ENCODE assay signal across 9 mouse cellular contexts in genomic region chr16:34920182-34920581, GRCm38 (mm10).
DNase-seq lines count a peak whose midpoint lies in the region; ATAC-seq lines count a peak whose summit lies in the region.
"Had no signal": no experiment of that assay in that cellular context is flagged by ENCODE, and none has a peak within 500 bp of the region (broad histone marks: within the 10 kb centered on the region; RNA-seq: fewer than 3 reads in every experiment).

No protein-coding gene starts in this region.

- 17% methylated on average over 6 of the region's 6 CpGs for WGBS in midbrain, embryonic 14.5 days
- 18% methylated on average over 6 of the region's 6 CpGs for WGBS in midbrain, embryonic 11.5 days
- WGBS in intestine, embryonic 15.5 days, result 14% methylated on average over 6 of the region's 6 CpGs

- no peak overlapping the region for H3K4me3 ChIP-seq in midbrain, embryonic 14.5 days (replicated peaks; ENCODE audit: low read depth, low read length)
- H3K4me3 ChIP-seq in midbrain, embryonic 11.5 days (ENCODE audit: low read depth, low read length), result no peak overlapping the region
- H3K4me3 ChIP-seq in intestine, embryonic 15.5 days (replicated peaks), result no peak overlapping the region
- H3K4me3 ChIP-seq: heart, embryonic 15.5 days had no signal

- H3K36me3 ChIP-seq in midbrain, embryonic 14.5 days (ENCODE audit: control insufficient read depth, insufficient read depth, low read length), result no peaks in the 10 kb centered on the region
- no peaks in the 10 kb centered on the region for H3K36me3 ChIP-seq in midbrain, embryonic 11.5 days (ENCODE audit: control insufficient read depth, insufficient read depth, low read length)
- no peaks in the 10 kb centered on the region for H3K36me3 ChIP-seq in intestine, embryonic 15.5 days
- H3K36me3 ChIP-seq: heart, embryonic 15.5 days had no signal

- H3K9ac ChIP-seq in midbrain, embryonic 14.5 days (replicated peaks; ENCODE audit: low read length), result no peak overlapping the region
- H3K9ac ChIP-seq in midbrain, embryonic 11.5 days (ENCODE audit: low read length), result no peak overlapping the region
- peak overlapping the region; percentile 20; the same call in 1 of the 2 replicates for H3K9ac ChIP-seq in intestine, embryonic 15.5 days
- H3K9ac ChIP-seq: heart, embryonic 15.5 days had no signal

- no peaks in the 10 kb centered on the region for H3K4me1 ChIP-seq in midbrain, embryonic 14.5 days (ENCODE audit: control insufficient read depth, insufficient read depth, low read length)
- H3K4me1 ChIP-seq in midbrain, embryonic 11.5 days (ENCODE audit: control insufficient read depth, insufficient read depth, low read length), result peaks cover 4% of the 10 kb centered on the region
- H3K4me1 ChIP-seq in intestine, embryonic 15.5 days (replicated peaks), result peaks cover 50% of the 10 kb centered on the region

- no peaks in the 10 kb centered on the region for H3K9me3 ChIP-seq in midbrain, embryonic 14.5 days (ENCODE audit: control insufficient read depth, low read length)
- H3K9me3 ChIP-seq in midbrain, embryonic 11.5 days (ENCODE audit: control insufficient read depth, low read length), result no peaks in the 10 kb centered on the region
- H3K9me3 ChIP-seq in intestine, embryonic 15.5 days, result no peaks in the 10 kb centered on the region
- H3K9me3 ChIP-seq: heart, embryonic 15.5 days had no signal

- H3K27ac ChIP-seq in midbrain, embryonic 14.5 days (replicated peaks; ENCODE audit: low read depth, low read length), result no peak overlapping the region
- H3K27ac ChIP-seq in midbrain, embryonic 11.5 days (ENCODE audit: low read depth, low read length), result no peak overlapping the region
- H3K27ac ChIP-seq in intestine, embryonic 15.5 days, result peak overlapping the region; percentile 87

- ATAC-seq in midbrain, embryonic 14.5 days (ENCODE audit: low FRiP score, low TSS enrichment), result no peak
- ATAC-seq in midbrain, embryonic 11.5 days (ENCODE audit: low FRiP score), result no peak
- ATAC-seq in intestine, embryonic 15.5 days, result peak; percentile 15; the same call in 1 of the 2 replicates
- ATAC-seq in inflammation-experienced regulatory T-cells, adult 6 months, result no peak

- no peaks in the 10 kb centered on the region for H3K27me3 ChIP-seq in midbrain, embryonic 14.5 days (ENCODE audit: control insufficient read depth, insufficient read depth, low read length)
- no peaks in the 10 kb centered on the region for H3K27me3 ChIP-seq in midbrain, embryonic 11.5 days (ENCODE audit: control insufficient read depth, insufficient read depth, low read length)
- no peaks in the 10 kb centered on the region for H3K27me3 ChIP-seq in intestine, embryonic 15.5 days (replicated peaks)

- no peak overlapping the region for H3K4me2 ChIP-seq in midbrain, embryonic 14.5 days (ENCODE audit: low read length)
- H3K4me2 ChIP-seq in midbrain, embryonic 11.5 days, result no peak overlapping the region
- peak overlapping the region; percentile 59 for H3K4me2 ChIP-seq in intestine, embryonic 15.5 days (replicated peaks)
- H3K4me2 ChIP-seq: heart, embryonic 15.5 days had no signal

- peak; percentile 38 to 55 for DNase-seq in adrenal gland, adult 18-20 months (ENCODE audit: low spot score in 2 of 2)
- no peak for DNase-seq in adrenal gland, adult 8-10 months
- peak; percentile 55 for DNase-seq in midbrain, embryonic 14.5 days
- no peak for DNase-seq in midbrain, embryonic 11.5 days (ENCODE audit: low spot score, missing footprints)
- DNase-seq in c-Kit-positive CD71-negative TER-119-negative erythroid progenitor cells, embryonic 14.5 days (ENCODE audit: low read depth), result peak; percentile 39
- DNase-seq in lung, postnatal 25 days (ENCODE audit: low spot score), result peak; percentile 70

Comparison
In these comparisons a context has a peak if more than half of its experiments do, and no peak if none do; other contexts are left out.
1. DNase-seq: peak in adrenal gland, adult 18-20 months (2 of 2), midbrain, embryonic 14.5 days (single experiment), c-Kit-positive CD71-negative TER-119-negative erythroid progenitor cells, embryonic 14.5 days (single experiment) and lung, postnatal 25 days (single experiment); none in adrenal gland, adult 8-10 months (single experiment) and midbrain, embryonic 11.5 days (single experiment).